Mouse (Mus musculus) midbrain, postnatal 0 days (tissue): ENCODE measurements around the gene Slc10a1. TPM values are rescaled to one million over a fixed set of nuclear protein-coding genes. Genes with fewer than 3 reads are reported as not detected.

Experiments
- ATAC-seq: fragments of 200-750 bp; cut with Nextera tagmentation; 2 replicates; pipeline ENCODE4 v1.8.0; 2017; ENCODE audit warnings: moderate number of reproducible peaks, mild to moderate bottlenecking, moderate TSS enrichment, moderate library complexity; ENCODE audit not compliant: low FRiP score
- DNase-seq: peaks from one replicate; pipeline ENCODE4 v3.0.0-alpha.2; 2015; ENCODE audit warnings: low spot score
- H3K27ac ChIP-seq: fragments of 300-500 bp; sonication (generic); 2 replicates; pipeline ENCODE4 v1.5.1; 2014; ENCODE audit warnings: low read depth, mild to moderate bottlenecking, low read length, mixed read lengths
- H3K27me3 ChIP-seq: fragments of 300-500 bp; sonication (generic); 2 replicates; pipeline ENCODE4 v1.6.1; 2014; ENCODE audit warnings: low read length, control low read depth, mixed read lengths; ENCODE audit not compliant: insufficient read depth
- H3K36me3 ChIP-seq: fragments of 300-500 bp; sonication (generic); 2 replicates; pipeline ENCODE4 v1.6.1; 2014; ENCODE audit warnings: low read length, control low read depth, mixed read lengths; ENCODE audit not compliant: insufficient read depth
- H3K4me1 ChIP-seq: fragments of 300-500 bp; sonication (generic); 2 replicates; pipeline ENCODE4 v1.6.1; 2014; ENCODE audit warnings: mild to moderate bottlenecking, control low read depth, antibody characterized with exemption, low read length, mixed read lengths; ENCODE audit not compliant: insufficient read depth
- H3K4me2 ChIP-seq: fragments of 300-500 bp; sonication (generic); 2 replicates; pipeline ENCODE4 v1.6.1; 2014; ENCODE audit warnings: low read depth, mild to moderate bottlenecking, low read length, mixed read lengths; ENCODE audit not compliant: poor library complexity, severe bottlenecking
- H3K4me3 ChIP-seq: fragments of 300-500 bp; sonication (generic); 2 replicates; pipeline ENCODE4 v1.5.1; 2014; ENCODE audit warnings: low read depth, mild to moderate bottlenecking, low read length, moderate library complexity
- H3K9ac ChIP-seq: fragments of 300-500 bp; sonication (generic); replicated peaks from 2 replicates; pipeline ENCODE4 v1.6.1; 2014; ENCODE audit warnings: mild to moderate bottlenecking, low read length, moderate library complexity, mixed read lengths; ENCODE audit not compliant: poor library complexity, severe bottlenecking
- H3K9me3 ChIP-seq: fragments of 300-500 bp; sonication (generic); 2 replicates; pipeline ENCODE4 v1.6.1; 2016; ENCODE audit warnings: low read length, control low read depth
- CTCF ChIP-seq: IDR thresholded peaks from 2 replicates; pipeline ENCODE4 v1.5.1; 2016; ENCODE audit warnings: antibody characterized with exemption, mild to moderate bottlenecking
- WGBS: fragments of 180-500 bp; shearing (Covaris S2); extraction: QIAGEN DNeasy Blood & Tissue Kit; methylation state at CpG from one replicate; pipeline ENCODE4 v1.1.7; 2014; 5-methylcytosine and 5-hydroxymethylcytosine counted together
- polyA plus RNA-seq: library from polyadenylated mRNA; unstranded; fragments of >200 nt; fragmentation: Nextera tagmentation; extraction: Ambion mirVana; gene quantifications from 2 replicates; pipeline ENCODE4 v1.2.1, GENCODE M21; 2015
- total RNA-seq: library from RNA; depleted of rRNA; stranded (reverse); fragments of >200 nt; gene quantifications from 2 replicates; pipeline ENCODE4 v1.2.3, GENCODE M21; 2014

The Slc10a1 gene
- total and polyA plus RNA-seq, 2 experiments from 2014 or later, result 0.12 TPM; not detected in 1

- Histone ChIP-seq H3K9me3 (no peaks in the 10 kb centered on the region), H3K27ac (no peak overlapping the region), H3K9ac (no peak overlapping the region), H3K4me3 (no peak overlapping the region), H3K4me2 (no peak overlapping the region), H3K36me3 (no peaks in the 10 kb centered on the region), H3K27me3 (no peaks in the 10 kb centered on the region), H3K4me1 (no peaks in the 10 kb centered on the region)
- TF ChIP-seq CTCF, result no peak
- DNase-seq, result no peak
- ATAC-seq, result no peak
- WGBS, result 85% methylated on average over 11 of the region's 11 CpGs
These were observed 7.6 kb upstream of the Slc10a1 start for GRCm38 (mm10) chr12:80975939-80976671.

- Histone ChIP-seq H3K9ac (no peak overlapping the region), H3K9me3 (no peaks in the 10 kb centered on the region), H3K4me1 (no peaks in the 10 kb centered on the region), H3K4me3 (no peak overlapping the region), H3K36me3 (no peaks in the 10 kb centered on the region), H3K4me2 (no peak overlapping the region), H3K27ac (no peak overlapping the region), H3K27me3 (no peaks in the 10 kb centered on the region)
- WGBS, result 35% methylated on average over 3 of the region's 3 CpGs
- DNase-seq (no peak), ATAC-seq (no peak)
- no peak for TF ChIP-seq CTCF
These were observed 3.3 kb upstream of the Slc10a1 start for GRCm38 (mm10) chr12:80971756-80972155.

GRCm38 (mm10) chr12:80970181-80970705 is 1.7 kb upstream of the Slc10a1 start:
- 58% methylated on average over 8 of the region's 8 CpGs for WGBS
- ATAC-seq (no peak), DNase-seq (no peak)
- no peaks in the 10 kb centered on the region for H3K4me1 ChIP-seq
- no peak overlapping the region for H3K4me3 ChIP-seq
- TF ChIP-seq CTCF, result no peak
- no peak overlapping the region for H3K27ac ChIP-seq
- no peaks in the 10 kb centered on the region for H3K36me3 ChIP-seq
- H3K9me3 ChIP-seq, result no peaks in the 10 kb centered on the region
- no peaks in the 10 kb centered on the region for H3K27me3 ChIP-seq
- no peak overlapping the region for H3K4me2 ChIP-seq
- H3K9ac ChIP-seq, result no peak overlapping the region

- ATAC-seq (no peak), DNase-seq (no peak)
- H3K27ac ChIP-seq, result no peak overlapping the region
- no peaks in the 10 kb centered on the region for H3K27me3 ChIP-seq
- no peak overlapping the region for H3K4me2 ChIP-seq
- H3K36me3 ChIP-seq, result no peaks in the 10 kb centered on the region
- H3K9ac ChIP-seq, result no peak overlapping the region
- WGBS, result 92% methylated on average over 9 of the region's 9 CpGs
- no peaks in the 10 kb centered on the region for H3K9me3 ChIP-seq
- no peaks in the 10 kb centered on the region for H3K4me1 ChIP-seq
- H3K4me3 ChIP-seq, result no peak overlapping the region
- TF ChIP-seq CTCF, result no peak
These were observed 587 bp downstream of the Slc10a1 start for GRCm38 (mm10) chr12:80967918-80968317.

- Histone ChIP-seq H3K27ac (no peak overlapping the region), H3K36me3 (no peaks in the 10 kb centered on the region), H3K9ac (no peak overlapping the region), H3K27me3 (no peaks in the 10 kb centered on the region), H3K4me2 (no peak overlapping the region), H3K4me1 (no peaks in the 10 kb centered on the region), H3K4me3 (no peak overlapping the region), H3K9me3 (no peaks in the 10 kb centered on the region)
- no peak for DNase-seq
- no peak for ATAC-seq
- no peak for TF ChIP-seq CTCF
- WGBS, result 81% methylated on average over 11 of the region's 11 CpGs
These were observed 2.3 kb downstream of the Slc10a1 start for GRCm38 (mm10) chr12:80966059-80966838.

GRCm38 (mm10) chr12:80962566-80962965 is 5.9 kb downstream of the Slc10a1 start:
- ATAC-seq (no peak), DNase-seq (no peak)
- H3K27ac ChIP-seq, result no peak overlapping the region
- no peaks in the 10 kb centered on the region for H3K27me3 ChIP-seq
- H3K36me3 ChIP-seq, result peaks cover 4% of the 10 kb centered on the region; the same call in 1 of the 2 replicates
- H3K9ac ChIP-seq, result no peak overlapping the region
- H3K4me2 ChIP-seq, result no peak overlapping the region
- no peaks in the 10 kb centered on the region for H3K9me3 ChIP-seq
- WGBS, result 75% methylated on average over 4 of the region's 4 CpGs
- no peak overlapping the region for H3K4me3 ChIP-seq
- H3K4me1 ChIP-seq, result no peaks in the 10 kb centered on the region
- no peak for TF ChIP-seq CTCF
